Mouse (Mus musculus): ENCODE measurements around the gene Arid1b.

GRCm38 (mm10) chr17:5163251-5163826 lies 169.2 kb downstream of the Arid1b start:
- TF ChIP-seq NANOG (IDR thresholded peaks at IDR 0.05; ENCODE audit: borderline replicate concordance, low read length) (no peak), CTCF (conservative IDR thresholded peaks at IDR 0.05; ENCODE audit: low read length) (no peak), POU5F1 (IDR thresholded peaks at IDR 0.05; ENCODE audit: borderline replicate concordance, low read length) (no peak)

Data from E14TG2a.4 (cell line).